Comparison of ENCODE assay signal across 17 mouse cellular contexts in the genomic region with DNA sequence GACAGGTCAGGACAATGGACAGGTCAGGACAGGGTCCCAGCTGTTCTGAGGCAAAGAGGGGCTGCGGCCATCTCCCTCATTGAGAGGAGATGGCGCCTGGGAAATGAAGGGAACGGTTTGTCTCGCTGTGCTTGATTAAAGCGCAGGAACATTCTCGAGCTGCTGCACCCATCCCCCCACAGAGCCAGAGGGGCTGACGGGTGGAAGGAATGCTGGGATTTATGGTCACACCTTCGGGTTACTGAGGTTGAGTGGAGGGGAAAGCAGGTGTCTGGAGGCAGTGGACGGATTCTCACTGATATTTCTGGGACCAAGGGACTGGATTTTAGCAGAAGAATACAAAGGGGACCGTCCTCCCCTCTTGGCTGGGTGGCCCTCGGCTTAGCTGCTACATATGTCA. TPM values are rescaled to one million over a fixed set of nuclear protein-coding genes. Genes with fewer than 3 reads are reported as not detected.
DNase-seq lines count a peak whose midpoint lies in the region; ATAC-seq and TF ChIP-seq lines count a peak whose summit lies in the region.
"Had no signal": no experiment of that assay in that cellular context is flagged by ENCODE, and none has a peak within 500 bp of the region (broad histone marks: within the 10 kb centered on the region; RNA-seq: fewer than 3 reads in every experiment).

No protein-coding gene starts in this region.

- H3K4me1 ChIP-seq in heart, embryonic 14.5 days (ENCODE audit: control insufficient read depth in 2 of 2, insufficient read depth in 2 of 2, low read length in 2 of 2), result peaks cover 19 to 20% of the 10 kb centered on the region in 2 experiments
- no peaks in the 10 kb centered on the region for H3K4me1 ChIP-seq in lung, adult 2 months (ENCODE audit: control insufficient read depth, insufficient read depth, low read length)
- H3K4me1 ChIP-seq in embryonic facial prominence, embryonic 14.5 days (ENCODE audit: control insufficient read depth, insufficient read depth, low read length), result 0 out of 2 replicates have a peak, but pooled peaks cover 6% of the 10 kb centered on the region
- H3K4me1 ChIP-seq: forebrain, embryonic 15.5 days had no signal

- H3K27ac ChIP-seq in heart, embryonic 14.5 days (replicated peaks in 1 of 2; ENCODE audit: control insufficient read depth in 1 of 2, insufficient read depth in 1 of 2, low read depth in 2 of 2, low read length in 2 of 2), result peak overlapping the region; percentile 42 to 87
- no peak overlapping the region for H3K27ac ChIP-seq in embryonic facial prominence, embryonic 14.5 days (replicated peaks; ENCODE audit: low read depth, low read length)
- H3K27ac ChIP-seq: embryonic facial prominence, embryonic 12.5 days; forebrain, embryonic 15.5 days; liver, embryonic 13.5 days had no signal

- no peaks in the 10 kb centered on the region for H3K36me3 ChIP-seq in heart, embryonic 14.5 days (ENCODE audit: control insufficient read depth, insufficient read depth, low read length)
- no peaks in the 10 kb centered on the region for H3K36me3 ChIP-seq in embryonic facial prominence, embryonic 14.5 days (ENCODE audit: control insufficient read depth, insufficient read depth, low read length)
- no peaks in the 10 kb centered on the region for H3K36me3 ChIP-seq in myocyte (ENCODE audit: control insufficient read depth, insufficient read depth)
- H3K36me3 ChIP-seq: embryonic facial prominence, embryonic 12.5 days; forebrain, embryonic 15.5 days; liver, embryonic 13.5 days had no signal

- no peak overlapping the region for H3K4me3 ChIP-seq in heart, embryonic 14.5 days (ENCODE audit: control insufficient read depth in 1 of 2, insufficient read depth in 1 of 2, low read depth in 1 of 2, low read length in 2 of 2)
- no peak overlapping the region for H3K4me3 ChIP-seq in lung, adult 2 months (replicated peaks; ENCODE audit: extremely low read depth, low read depth, low read length)
- H3K4me3 ChIP-seq in embryonic facial prominence, embryonic 14.5 days (ENCODE audit: low read depth, low read length), result no peak overlapping the region
- H3K4me3 ChIP-seq in myocyte, result no peak overlapping the region
- H3K4me3 ChIP-seq: embryonic facial prominence, embryonic 12.5 days; forebrain, embryonic 15.5 days; liver, embryonic 13.5 days; megakaryocyte, embryonic 14.5 days had no signal

- TF ChIP-seq POLR2A in lung, adult 2 months (IDR thresholded peaks at IDR 0.05; ENCODE audit: borderline replicate concordance, extremely low read depth, low read depth, low read length), result no peak
- no peak for TF ChIP-seq POLR2A in myocyte (IDR thresholded peaks at IDR 0.05; ENCODE audit: insufficient read length, low read depth)

- 22% methylated on average over 11 of the region's 11 CpGs for WGBS in heart, embryonic 14.5 days
- 25% methylated on average over 11 of the region's 11 CpGs for WGBS in lung, adult 2 months
- 19% methylated on average over 11 of the region's 11 CpGs for WGBS in embryonic facial prominence, embryonic 14.5 days

- no peaks in the 10 kb centered on the region for H3K9me3 ChIP-seq in heart, embryonic 14.5 days (ENCODE audit: control insufficient read depth, low read length)
- H3K9me3 ChIP-seq in embryonic facial prominence, embryonic 14.5 days (ENCODE audit: control insufficient read depth, low read length), result no peaks in the 10 kb centered on the region
- H3K9me3 ChIP-seq: embryonic facial prominence, embryonic 12.5 days; forebrain, embryonic 15.5 days; liver, embryonic 13.5 days; megakaryocyte, embryonic 14.5 days had no signal

- no peaks in the 10 kb centered on the region for H3K79me2 ChIP-seq in myocyte (ENCODE audit: control insufficient read depth, insufficient read depth)

- DNase-seq in heart, postnatal 36 days, result no peak
- peak; percentile 28 for DNase-seq in lung, postnatal 14 days
- no peak for DNase-seq in lung, adult 2 months
- no peak for DNase-seq in embryonic facial prominence, embryonic 14.5 days (ENCODE audit: low spot score)
- no peak for DNase-seq in right cerebral cortex, postnatal 25 days
- DNase-seq in T-cell, adult 2 months (ENCODE audit: low spot score), result no peak
- DNase-seq: cerebellum, adult 18-20 months; gastrocnemius, postnatal 10 days; kidney, postnatal 14 days; liver, embryonic 13.5 days had no signal

- 0 out of 2 replicates have a peak, but pooled peaks cover 4% of the 10 kb centered on the region for H3K27me3 ChIP-seq in heart, embryonic 14.5 days (ENCODE audit: control insufficient read depth, insufficient read depth, low read length)
- no peaks in the 10 kb centered on the region for H3K27me3 ChIP-seq in embryonic facial prominence, embryonic 14.5 days (replicated peaks; ENCODE audit: control insufficient read depth, insufficient read depth, low read length)
- H3K27me3 ChIP-seq in myocyte (ENCODE audit: control insufficient read depth, insufficient read depth, insufficient read length), result peaks cover 34% of the 10 kb centered on the region
- H3K27me3 ChIP-seq: forebrain, embryonic 15.5 days had no signal

- ATAC-seq in heart, embryonic 14.5 days (ENCODE audit: insufficient number of reproducible peaks, insufficient read depth, low FRiP score, low read depth), result no peak
- no peak for ATAC-seq in embryonic facial prominence, embryonic 14.5 days (ENCODE audit: low read depth)
- ATAC-seq: forebrain, embryonic 15.5 days had no signal

- no peak for TF ChIP-seq CTCF in lung, adult 2 months (IDR thresholded peaks at IDR 0.05; ENCODE audit: insufficient read depth, low read length)

- intact Hi-C loops in heart, postnatal 36 days (cut with DNase I), result no loop called here

- no peak overlapping the region for H3ac ChIP-seq in myocyte (ENCODE audit: control insufficient read depth, insufficient read length)

- H3K4me2 ChIP-seq in heart, embryonic 14.5 days (ENCODE audit: low read length), result no peak overlapping the region; the same call in 1 of the 2 replicates
- H3K4me2 ChIP-seq in embryonic facial prominence, embryonic 14.5 days (ENCODE audit: low read depth, low read length), result peak overlapping the region; percentile 10; the same call in 1 of the 2 replicates
- peak overlapping the region; percentile 42 for H3K4me2 ChIP-seq in myocyte (ENCODE audit: low read depth)
- H3K4me2 ChIP-seq: embryonic facial prominence, embryonic 12.5 days; forebrain, embryonic 15.5 days; liver, embryonic 13.5 days had no signal

- H3K9ac ChIP-seq in heart, embryonic 14.5 days (ENCODE audit: low read length), result no peak overlapping the region
- peak overlapping the region; percentile 42; the same call in 1 of the 2 replicates for H3K9ac ChIP-seq in embryonic facial prominence, embryonic 14.5 days (ENCODE audit: low read depth, low read length)
- H3K9ac ChIP-seq: embryonic facial prominence, embryonic 12.5 days; forebrain, embryonic 15.5 days; liver, embryonic 13.5 days had no signal

TF ChIP-seq in myocyte, 11 proteins besides CTCF, POLR2A, EP300 and RAD21:
- no peak for TF ChIP-seq MAX (IDR thresholded peaks at IDR 0.05; ENCODE audit: low read depth)
- TF ChIP-seq E2F4 (IDR thresholded peaks at IDR 0.05; ENCODE audit: insufficient read depth), result no peak
- TF ChIP-seq CEBPB (IDR thresholded peaks at IDR 0.05; ENCODE audit: insufficient read depth, poor library complexity, severe bottlenecking), result no peak
- TF ChIP-seq MYOG (IDR thresholded peaks at IDR 0.05; ENCODE audit: control insufficient read depth in 1 of 3, insufficient read depth in 1 of 3, insufficient read length in 2 of 3, low read depth in 2 of 3), result peak in 1 of 3 experiments; percentile 53
- TF ChIP-seq POLR2AphosphoS2 (IDR thresholded peaks at IDR 0.05; ENCODE audit: insufficient read length, low read depth), result no peak
- TF ChIP-seq MYOD1 (IDR thresholded peaks at IDR 0.05; ENCODE audit: control insufficient read depth in 1 of 3, insufficient read length in 2 of 3, low read depth in 2 of 3), result peak in 1 of 3 experiments; percentile 4
- TF ChIP-seq USF1 (IDR thresholded peaks at IDR 0.05; ENCODE audit: low read depth), result no peak
- peak; percentile 34 for TF ChIP-seq REST (IDR thresholded peaks at IDR 0.05; ENCODE audit: insufficient read depth, insufficient read length)
- no peak for TF ChIP-seq SRF (IDR thresholded peaks at IDR 0.05; ENCODE audit: control insufficient read depth, insufficient read length, low read depth)
- no peak for TF ChIP-seq TCF12 (IDR thresholded peaks at IDR 0.05; ENCODE audit: insufficient read depth, poor library complexity, severe bottlenecking)
- TF ChIP-seq TCF3 (IDR thresholded peaks at IDR 0.05; ENCODE audit: insufficient read length, low read depth), result no peak

RNA-seq across cellular contexts. Expression of gene Card14, which starts 0.3 kb away (rescaled TPM):
- 0.39 and 0.51 TPM in 2 replicates for polyA plus RNA-seq in heart, embryonic 14.5 days (2014; fragmentation: Nextera tagmentation; extraction: Ambion mirVana)
- under 1 TPM; 0.06 to 0.16 TPM for total RNA-seq in heart, postnatal 36 days (2021)
- polyA plus RNA-seq in lung, adult 2 months (2012; rRNA removed), result 0.07 and 0.84 TPM in 2 replicates
- 0.93 and 1.4 TPM in 2 replicates for polyA plus RNA-seq in embryonic facial prominence, embryonic 14.5 days (2014; fragmentation: Nextera tagmentation; extraction: Ambion mirVana)
- 1.1 TPM for polyA plus RNA-seq in myocyte (2012; fragmentation: generic; extraction: Trizol)
- total RNA-seq: MEL; monocyte, adult 5-6 weeks had no signal

RNA-seq across cellular contexts. Expression of gene Eif4a3, which starts 8.0 kb away (rescaled TPM):
- 263 and 280 TPM in 2 replicates for polyA plus RNA-seq in heart, embryonic 14.5 days (2014; fragmentation: Nextera tagmentation; extraction: Ambion mirVana)
- total RNA-seq in heart, postnatal 36 days (2021), result 10 to 100 TPM; 64.4 to 72.8 TPM
- 79.7 and 87.9 TPM in 2 replicates for polyA plus RNA-seq in lung, adult 2 months (2012; rRNA removed)
- polyA plus RNA-seq in embryonic facial prominence, embryonic 14.5 days (2014; fragmentation: Nextera tagmentation; extraction: Ambion mirVana), result 298 and 322 TPM in 2 replicates
- polyA plus RNA-seq in myocyte (2012; fragmentation: generic; extraction: Trizol), result 247 TPM

RNA-seq across cellular contexts. Expression of gene Gaa, which starts 40.2 kb away (rescaled TPM):
- 73.6 and 75.7 TPM in 2 replicates for polyA plus RNA-seq in heart, embryonic 14.5 days (2014; fragmentation: Nextera tagmentation; extraction: Ambion mirVana)
- total RNA-seq in heart, postnatal 36 days (2021), result 10 to 100 TPM; 79.4 to 86.8 TPM
- polyA plus RNA-seq in lung, adult 2 months (2012; rRNA removed), result 188 and 192 TPM in 2 replicates
- 82.0 and 89.4 TPM in 2 replicates for polyA plus RNA-seq in embryonic facial prominence, embryonic 14.5 days (2014; fragmentation: Nextera tagmentation; extraction: Ambion mirVana)
- 86.4 TPM for polyA plus RNA-seq in myocyte (2012; fragmentation: generic; extraction: Trizol)

RNA-seq across cellular contexts. Expression of gene Sgsh, which starts 47.4 kb away (rescaled TPM):
- polyA plus RNA-seq in heart, embryonic 14.5 days (2014; fragmentation: Nextera tagmentation; extraction: Ambion mirVana), result 6.9 and 7.4 TPM in 2 replicates
- 1 to 10 TPM; 4.9 to 5.3 TPM for total RNA-seq in heart, postnatal 36 days (2021)
- polyA plus RNA-seq in lung, adult 2 months (2012; rRNA removed), result 63.2 and 66.5 TPM in 2 replicates
- 7.2 and 7.3 TPM in 2 replicates for polyA plus RNA-seq in embryonic facial prominence, embryonic 14.5 days (2014; fragmentation: Nextera tagmentation; extraction: Ambion mirVana)
- polyA plus RNA-seq in myocyte (2012; fragmentation: generic; extraction: Trizol), result 4.2 TPM

RNA-seq across cellular contexts. Expression of gene Slc26a11, which starts 47.4 kb away (rescaled TPM):
- polyA plus RNA-seq in heart, embryonic 14.5 days (2014; fragmentation: Nextera tagmentation; extraction: Ambion mirVana), result 10.5 and 11.0 TPM in 2 replicates
- 1 to 10 TPM; 3.7 to 4.3 TPM for total RNA-seq in heart, postnatal 36 days (2021)
- 25.7 and 28.0 TPM in 2 replicates for polyA plus RNA-seq in lung, adult 2 months (2012; rRNA removed)
- 7.8 and 8.4 TPM in 2 replicates for polyA plus RNA-seq in embryonic facial prominence, embryonic 14.5 days (2014; fragmentation: Nextera tagmentation; extraction: Ambion mirVana)
- polyA plus RNA-seq in myocyte (2012; fragmentation: generic; extraction: Trizol), result 1.5 TPM
- total RNA-seq: MEL had no signal
